Mouse (Mus musculus) erythroid progenitor cell, adult 5-6 weeks (primary cell): ENCODE data around the gene Nomo1. TPM values are rescaled to one million over a fixed set of nuclear protein-coding genes. Genes with fewer than 3 reads are reported as not detected.

Experiments
- ATAC-seq: replicated peaks from 2 replicates; pipeline ENCODE4 v1.8.0; 2016; ENCODE audit warnings: moderate number of reproducible peaks, mild to moderate bottlenecking, moderate TSS enrichment, inconsistent platforms; ENCODE audit not compliant: poor library complexity, low FRiP score, severe bottlenecking
- total RNA-seq, 2 experiments: library from RNA; stranded (forward) in 1 of 2; stranded (reverse) in 1 of 2; fragments of 150-400 nt in 1 of 2; fragments of 186-747, 209-891 nt in 1 of 2; gene quantifications; 2 replicates each; pipeline versions ENCODE4 v1.2.3 to v1.2.4; 2015 to 2017; ENCODE audit warnings: low replicate concordance in 2 of 2

Gene Nomo1
- total RNA-seq (2015; ENCODE audit: low replicate concordance), result 3.2 and 4.6 TPM in 2 replicates
- 5.3 and 7.5 TPM in 2 replicates for total RNA-seq (2017; ENCODE audit: low replicate concordance)

DNA sequence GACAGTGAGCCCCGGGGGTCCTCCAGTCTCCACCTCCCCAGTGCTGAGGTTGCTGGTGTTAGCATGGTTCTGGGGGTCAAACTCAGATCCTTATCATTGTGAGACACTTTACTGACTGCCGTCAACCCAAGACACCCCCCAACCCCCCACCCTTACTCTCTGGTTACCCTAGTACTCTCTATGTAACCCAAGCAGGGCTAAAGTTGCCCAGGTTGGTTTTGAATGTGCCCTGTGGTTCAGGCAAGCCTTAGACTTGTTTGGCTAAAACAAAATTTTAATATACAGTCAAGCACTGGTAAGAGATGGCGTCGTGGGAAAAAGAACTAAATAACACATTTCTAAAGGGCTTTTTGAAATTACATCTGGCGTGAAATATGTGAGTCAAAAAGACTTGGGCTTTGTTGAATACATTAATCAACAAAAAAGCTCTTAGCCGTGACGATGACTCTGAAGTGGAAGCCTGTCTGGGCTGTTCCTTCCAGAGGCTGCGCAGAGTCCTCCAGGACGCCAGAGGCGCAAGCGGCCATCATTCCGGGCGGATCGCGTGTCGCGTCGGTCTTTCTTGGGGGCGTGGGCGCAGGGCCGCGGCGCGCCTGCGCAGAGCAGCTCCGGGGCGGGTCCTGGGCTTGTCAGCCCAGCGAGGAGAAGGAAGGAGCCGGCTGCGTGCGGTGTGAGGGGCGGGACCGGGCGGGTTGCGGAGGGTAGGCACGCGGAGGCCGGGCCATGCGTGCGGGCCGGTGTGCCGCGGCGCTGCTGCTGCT, at the start of gene Nomo1:
Gene Nomo1, plus strand, starts transcription at position 590 of the 761 bp plus-strand sequence.
- peak; percentile 91 for ATAC-seq

DNA sequence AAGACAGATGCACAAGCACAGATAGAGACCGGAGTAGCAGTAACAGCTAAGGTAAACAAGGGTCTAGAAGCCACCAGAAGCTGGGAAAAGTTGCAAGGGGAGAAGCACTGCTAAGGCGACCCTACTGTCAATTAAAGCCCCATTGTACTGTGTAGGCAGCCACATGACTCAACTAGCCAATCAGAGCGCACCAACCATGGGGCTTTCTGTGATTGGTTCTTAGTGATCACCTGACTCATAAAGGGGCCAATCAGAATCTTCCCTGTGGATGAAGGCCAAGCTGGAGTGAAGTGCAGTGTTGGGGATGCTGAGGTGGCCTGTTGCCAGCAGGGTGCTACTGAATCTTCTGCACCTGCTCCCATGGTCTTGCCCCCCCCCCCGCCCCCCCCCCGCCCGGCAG, 46.6 kb upstream of the Nomo1 start:
- ATAC-seq, result no peak

DNA sequence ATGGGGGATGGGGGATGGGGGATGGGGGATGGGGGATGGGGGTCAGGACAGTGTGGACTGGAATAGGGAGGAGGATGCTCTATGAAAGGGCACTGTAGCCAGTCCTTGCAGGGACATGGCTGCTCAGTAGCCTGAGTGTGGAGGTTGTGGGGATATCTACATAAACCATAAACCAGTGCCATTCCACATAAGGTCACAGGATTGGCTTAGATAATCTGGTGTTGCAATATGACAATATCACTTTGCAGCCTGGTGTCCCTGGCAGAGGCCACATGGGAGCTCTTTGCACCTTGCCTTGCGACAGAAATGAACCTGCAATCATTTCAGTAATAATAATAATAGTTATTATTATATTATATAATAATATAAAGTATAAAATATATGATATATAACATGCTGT, 45.2 kb upstream of the Nomo1 start:
- ATAC-seq, result no peak

DNA sequence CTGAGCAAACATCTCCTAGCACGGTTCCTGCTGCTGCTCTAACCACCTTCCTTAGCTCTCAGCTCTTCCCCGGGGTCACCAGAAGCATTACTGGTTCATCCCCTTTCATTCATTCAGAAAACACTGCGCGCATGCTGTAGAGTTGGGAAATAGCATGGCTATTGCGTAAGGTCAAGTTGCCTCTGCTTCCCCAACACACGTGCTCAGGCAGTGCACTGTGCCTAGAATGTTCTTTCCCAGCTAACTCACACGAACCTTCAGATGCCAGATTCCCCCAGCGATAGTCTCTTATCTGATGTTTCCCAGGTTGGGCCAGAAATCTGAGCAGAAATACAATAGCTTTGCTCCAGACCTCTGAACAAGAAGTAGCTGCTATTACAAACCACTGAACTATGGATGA, 41.0 kb upstream of the Nomo1 start:
- no peak for ATAC-seq

DNA sequence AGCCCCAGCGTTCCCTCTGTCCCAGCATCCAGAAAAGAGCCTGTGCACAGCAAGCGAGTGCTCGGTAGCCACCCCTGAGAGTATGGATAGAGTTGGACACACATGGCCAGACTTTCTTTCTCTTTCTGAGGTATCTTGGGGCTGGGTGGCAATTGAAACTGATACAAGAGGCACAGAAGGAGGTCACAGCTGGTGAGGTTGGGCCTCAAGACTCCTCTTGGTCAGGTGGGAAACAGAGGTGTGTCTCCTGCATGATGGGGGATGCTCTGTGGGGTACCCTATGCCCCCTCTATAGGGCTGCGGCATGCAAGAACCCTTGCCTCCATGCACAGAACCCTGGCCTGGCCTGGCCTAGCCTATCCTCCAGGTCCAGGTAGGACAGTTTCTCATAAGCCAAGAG, 32.9 kb upstream of the Nomo1 start:
- no peak for ATAC-seq

DNA sequence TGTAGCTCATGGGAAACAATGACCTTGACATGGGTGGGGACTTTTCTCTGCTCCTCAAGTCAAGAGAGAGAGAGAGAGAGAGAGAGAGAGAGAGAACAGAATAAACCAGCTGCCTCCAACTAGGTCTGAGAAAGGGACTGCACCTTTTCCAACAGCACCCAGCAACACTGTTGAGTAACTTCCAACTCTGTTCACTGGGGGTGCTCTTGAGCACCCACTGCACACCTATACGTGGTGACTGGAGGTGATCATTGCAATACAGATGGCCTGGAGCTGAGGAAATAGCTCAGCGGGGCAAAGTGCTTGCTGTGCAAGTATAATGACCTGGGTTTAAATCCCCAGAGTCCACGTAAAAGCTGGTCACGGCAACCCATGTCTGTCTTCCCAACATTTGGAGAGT, 30.8 kb upstream of the Nomo1 start:
- no peak for ATAC-seq

DNA sequence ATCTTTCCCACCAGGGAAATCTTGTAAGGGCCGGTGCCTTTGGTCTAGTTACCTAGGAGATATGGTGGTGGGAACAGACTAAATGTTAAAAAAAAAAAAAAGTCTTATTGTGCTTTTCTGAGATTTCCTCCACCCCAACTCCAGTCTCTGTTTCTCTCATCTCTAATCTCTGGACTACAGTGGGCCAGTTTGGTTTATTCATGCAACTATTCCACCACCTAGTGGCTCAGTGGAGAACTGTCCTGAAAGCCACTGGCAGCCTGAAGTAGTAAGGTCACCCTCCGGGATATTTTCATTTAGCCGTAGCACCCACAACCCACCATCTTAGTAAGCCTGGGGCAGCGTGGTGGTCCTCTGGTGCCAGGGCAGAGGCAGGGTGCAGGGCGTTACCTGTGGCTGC, 23.9 kb upstream of the Nomo1 start:
- no peak for ATAC-seq

DNA sequence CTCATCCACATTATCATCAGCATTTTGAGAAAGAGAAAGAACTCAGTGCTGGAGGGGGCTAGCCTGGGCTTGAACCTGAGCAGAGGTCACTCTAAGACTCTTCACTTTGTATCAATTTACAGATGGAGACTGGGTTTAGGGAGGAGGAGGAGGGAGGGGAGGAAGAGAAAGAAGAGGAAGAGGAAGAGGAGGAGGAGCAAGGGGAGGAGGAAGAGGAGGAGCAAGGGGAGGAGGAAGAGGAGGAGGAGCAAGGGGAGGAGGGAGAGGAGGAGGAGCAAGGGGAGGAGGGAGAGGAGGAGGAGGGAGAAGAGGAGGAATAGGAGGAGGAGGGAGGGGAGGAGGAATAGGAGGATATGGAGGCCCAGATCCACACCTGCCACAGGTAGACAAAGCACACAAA, 21.4 kb upstream of the Nomo1 start:
- no peak for ATAC-seq

DNA sequence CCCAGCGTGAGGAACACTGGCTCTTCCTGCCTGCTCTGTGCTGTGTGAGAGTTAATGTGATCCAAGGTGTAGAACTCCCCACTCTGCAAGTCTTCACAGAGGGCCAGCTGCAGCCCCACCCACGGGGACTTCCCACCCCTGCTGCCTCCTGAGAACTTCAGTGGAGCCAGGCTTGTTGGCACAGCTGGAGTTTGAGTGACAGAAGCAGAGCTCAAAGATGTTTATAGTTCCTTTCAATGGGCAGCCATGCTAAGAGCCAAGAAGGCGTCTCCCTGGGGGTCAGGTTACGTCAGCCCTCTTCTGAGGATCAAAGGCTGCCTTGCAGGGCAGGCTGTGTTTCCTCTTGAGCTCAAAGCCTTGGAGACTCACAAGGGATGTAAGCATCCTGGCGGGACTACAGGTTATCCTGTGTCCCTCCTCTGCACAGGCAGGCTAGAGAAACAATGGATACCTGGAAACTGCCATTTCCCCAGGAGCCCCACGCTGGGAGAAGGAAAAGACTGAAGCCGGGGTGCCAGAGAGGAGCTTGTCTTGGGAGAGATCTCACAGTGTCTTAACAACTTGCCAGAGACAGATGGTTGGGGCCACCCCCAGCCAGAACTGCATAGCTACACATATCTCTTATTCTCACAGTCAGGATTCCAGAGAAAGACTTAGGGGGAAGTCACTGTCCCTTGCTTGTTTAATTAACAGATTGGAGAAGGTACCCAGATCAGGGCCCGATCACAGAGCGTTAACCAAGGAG, 20.1 kb upstream of the Nomo1 start:
- ATAC-seq, result no peak

DNA sequence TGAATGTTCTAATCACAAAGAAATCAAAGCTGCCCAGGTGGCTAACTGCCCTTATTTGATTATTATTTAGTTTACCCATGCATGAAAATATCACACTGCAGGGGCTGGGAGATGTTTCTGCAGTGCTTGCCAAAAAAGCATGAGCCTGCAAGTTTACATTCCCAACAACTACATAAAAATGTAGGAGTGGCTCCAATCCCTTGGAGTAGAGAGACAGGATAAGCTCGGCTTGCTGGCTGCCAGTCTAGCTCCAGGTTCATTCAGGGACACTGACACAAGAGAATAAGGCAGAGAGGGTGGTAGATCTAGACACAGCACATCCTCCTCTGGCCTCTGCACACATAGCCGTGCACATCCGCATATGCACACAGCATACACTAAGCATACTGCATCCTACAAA, 13.9 kb upstream of the Nomo1 start:
- ATAC-seq, result no peak

DNA sequence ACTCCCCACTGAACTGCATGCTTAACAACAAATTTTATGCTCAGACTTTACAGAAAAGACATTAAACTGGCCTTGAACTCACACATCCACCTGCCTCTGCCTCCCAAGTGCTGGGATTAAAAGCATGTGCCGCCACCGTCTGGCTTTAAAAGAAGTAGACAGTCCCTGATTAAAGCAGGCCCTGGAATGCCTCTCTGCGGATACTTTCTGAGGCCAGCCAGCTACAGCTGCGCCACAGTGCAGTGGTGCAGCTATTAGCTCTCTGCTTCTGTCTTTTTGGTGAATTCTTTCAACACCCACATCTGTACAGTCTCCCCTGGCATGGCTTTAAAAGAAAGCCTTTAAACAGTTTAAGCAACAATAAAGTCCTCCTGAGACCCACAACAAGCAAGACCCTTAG, 11.5 kb upstream of the Nomo1 start:
- ATAC-seq, result no peak

DNA sequence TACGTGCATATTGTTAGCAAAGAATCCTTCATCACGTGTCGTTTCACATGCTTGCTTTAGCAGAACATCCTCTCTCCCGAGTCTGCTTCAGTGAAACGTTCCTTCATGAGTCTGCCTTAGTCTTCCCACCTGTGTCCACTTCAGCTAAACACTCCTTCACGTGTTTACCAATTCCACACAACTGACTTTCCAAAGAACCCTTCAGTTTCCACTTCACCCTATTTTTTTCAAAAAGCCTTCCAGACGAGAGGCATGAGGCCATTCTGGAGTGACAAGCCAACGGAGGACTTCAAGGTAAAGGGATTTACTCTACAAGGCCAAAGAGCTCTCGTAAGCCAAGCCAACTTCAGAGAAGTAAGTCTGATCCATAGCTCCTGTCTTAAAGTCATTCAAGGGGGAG, 8.1 kb upstream of the Nomo1 start:
- ATAC-seq, result no peak

DNA sequence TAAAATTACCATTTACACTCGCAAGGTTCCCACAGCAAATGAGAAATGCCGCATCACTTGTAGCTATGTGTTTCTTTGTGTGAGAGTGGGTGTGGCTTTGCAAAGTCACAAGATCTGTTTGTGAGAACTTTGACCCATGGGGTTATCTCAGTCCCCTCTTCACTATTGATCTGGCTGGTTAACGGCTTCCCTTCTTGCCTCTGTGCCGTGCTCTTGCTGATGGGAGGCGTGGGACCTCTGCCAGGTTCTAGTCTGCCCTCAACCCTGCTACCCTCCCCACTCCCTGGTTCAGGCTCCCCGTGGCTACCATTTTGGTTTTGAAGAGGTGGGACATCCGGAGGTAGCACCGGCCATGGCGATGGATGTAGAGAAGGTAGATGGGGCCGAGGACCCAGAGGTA, 4.8 kb upstream of the Nomo1 start:
- ATAC-seq, result no peak

DNA sequence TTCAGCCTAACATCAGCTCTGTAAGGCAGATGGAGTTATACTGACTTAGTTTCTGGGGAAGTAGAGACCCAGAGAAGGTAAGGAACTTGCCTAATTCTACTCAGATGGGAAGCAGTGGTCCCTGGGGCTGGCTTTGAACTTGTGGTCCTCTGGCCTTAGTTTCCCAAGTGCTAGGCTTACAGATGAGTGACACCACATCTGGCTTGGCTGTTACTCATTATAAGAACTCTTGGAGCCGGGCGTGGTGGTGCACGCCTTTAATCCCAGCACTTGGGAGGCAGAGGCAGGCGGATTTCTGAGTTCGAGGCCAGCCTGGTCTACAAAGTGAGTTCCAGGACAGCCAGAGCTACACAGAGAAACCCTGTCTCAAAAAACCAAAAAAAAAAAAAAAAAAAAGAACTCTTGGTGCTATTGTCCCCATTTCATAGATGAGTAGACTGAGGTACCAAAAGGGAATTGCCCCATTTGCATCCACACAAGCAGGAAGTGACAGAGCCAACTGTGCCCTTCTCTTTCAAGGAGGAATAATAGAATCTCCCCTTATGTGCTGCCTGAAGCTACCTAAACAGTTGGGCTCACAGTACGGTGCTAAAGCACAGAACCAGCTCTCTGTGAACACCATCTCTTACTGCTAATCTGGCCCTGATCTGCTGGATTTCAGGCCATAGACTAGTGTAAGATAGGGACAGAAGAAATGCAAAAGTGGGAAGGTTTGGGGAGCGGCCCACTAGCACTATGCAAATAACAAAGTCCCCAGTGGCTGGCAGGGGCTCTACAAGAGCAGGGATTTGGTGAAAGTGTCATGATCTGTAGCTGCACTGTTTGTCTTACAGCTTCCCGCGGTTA, 4.0 kb upstream of the Nomo1 start:
- ATAC-seq, result no peak

DNA sequence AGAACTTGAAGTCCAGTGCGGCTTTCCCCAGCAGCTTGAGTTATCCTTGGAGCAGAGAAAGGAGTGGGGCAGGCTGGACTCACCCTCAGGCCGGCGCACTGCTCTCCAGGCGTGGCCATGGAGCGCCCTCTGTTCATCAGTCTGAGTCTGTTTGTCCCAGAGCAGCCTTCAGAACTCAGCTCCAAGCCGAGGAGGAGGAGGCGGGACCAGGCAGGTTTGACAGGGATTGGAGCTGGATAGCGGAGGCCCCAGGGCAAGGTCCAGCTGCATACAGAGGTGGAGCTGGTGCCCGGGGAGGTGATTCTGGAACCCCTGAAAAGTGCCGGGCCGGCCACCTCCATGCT, 3.4 kb upstream of the Nomo1 start, which contains the start of gene Abcc6:
Gene Abcc6, minus strand, starts transcription at position 158 of the 344 bp plus-strand sequence.
- no peak for ATAC-seq

DNA sequence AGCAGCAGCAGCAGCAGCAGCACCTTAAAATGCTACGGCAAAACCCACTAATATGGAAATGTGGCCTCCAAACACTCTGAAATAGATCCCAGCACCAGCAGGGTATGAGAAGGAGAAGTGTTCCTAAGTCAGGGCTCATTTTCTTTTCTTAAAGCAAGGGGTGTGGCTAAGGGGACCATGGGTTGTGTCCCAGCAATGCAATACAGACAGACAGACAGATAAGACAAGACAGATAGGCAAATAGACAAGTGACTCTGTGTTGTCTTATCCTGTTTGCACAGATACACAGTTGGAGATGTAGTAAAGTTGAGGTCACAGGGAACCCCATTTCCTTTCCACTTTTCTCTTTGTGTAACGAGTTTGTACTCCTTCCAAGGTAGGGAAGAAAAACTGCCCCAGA, 2.4 kb upstream of the Nomo1 start:
- ATAC-seq, result no peak

DNA sequence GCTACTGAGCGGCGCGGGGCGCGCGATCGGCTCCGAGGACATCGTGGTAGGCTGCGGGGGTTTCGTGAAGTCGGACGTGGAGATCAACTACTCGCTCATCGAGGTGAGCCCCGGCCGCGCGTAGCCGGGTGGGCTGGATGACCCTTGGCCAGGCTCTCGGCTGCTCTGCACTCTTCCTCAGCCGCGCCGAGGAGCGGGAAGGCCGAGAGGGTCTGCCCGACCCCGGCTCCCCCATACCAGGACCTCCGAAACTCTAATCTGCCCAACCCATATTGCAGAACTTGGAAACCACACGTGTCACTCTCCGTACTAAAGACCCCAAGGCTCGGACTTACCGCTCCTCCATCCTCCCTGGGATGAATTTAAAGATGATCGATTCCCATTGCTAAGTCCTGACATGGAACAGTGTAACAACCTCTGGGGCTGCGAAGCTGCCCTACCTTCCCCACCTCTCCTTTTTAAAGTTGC, 406 bp downstream of the Nomo1 start:
- ATAC-seq, result 0 out of 2 replicates have a peak, but pooled peaks have one; percentile 7

DNA sequence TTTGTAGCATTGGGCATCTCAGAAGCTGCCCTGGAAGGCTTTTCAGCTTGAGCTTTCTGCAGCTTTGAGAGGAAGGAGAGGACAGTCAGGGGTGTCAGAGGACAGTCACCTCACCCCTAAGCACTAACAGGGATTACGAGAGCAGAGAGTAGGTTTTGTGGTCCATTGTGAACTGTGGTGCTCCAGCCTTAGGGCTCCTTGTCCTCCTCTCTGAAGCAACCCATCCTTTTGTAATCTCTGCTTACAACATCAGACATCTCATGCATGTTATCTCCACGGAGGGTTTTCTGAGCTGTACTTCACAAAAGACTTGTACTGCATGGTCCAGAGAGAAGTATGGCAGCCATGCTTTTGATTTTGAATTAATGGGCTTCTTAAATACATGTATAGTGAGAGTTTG, 1.5 kb downstream of the Nomo1 start:
- ATAC-seq, result no peak

DNA sequence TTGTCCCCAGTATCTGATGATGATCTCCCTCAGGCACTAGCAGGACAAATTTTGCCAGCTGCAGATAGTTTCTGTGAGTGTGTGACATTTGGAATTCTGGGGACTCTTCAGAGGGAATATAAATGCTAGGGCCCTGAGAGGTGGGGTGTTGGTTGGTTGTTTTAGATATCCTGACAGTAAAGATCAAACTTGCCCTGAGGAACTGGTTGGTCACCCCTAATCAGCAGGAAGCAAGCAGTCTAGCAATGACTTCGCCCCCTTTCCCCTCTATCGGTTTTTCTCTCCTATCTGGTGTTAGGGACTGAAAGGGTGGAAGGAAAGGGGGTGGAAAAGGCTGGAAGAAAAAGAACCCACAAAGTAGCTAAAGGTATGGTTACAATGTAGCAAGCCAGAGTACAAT, 2.0 kb downstream of the Nomo1 start:
- no peak for ATAC-seq

DNA sequence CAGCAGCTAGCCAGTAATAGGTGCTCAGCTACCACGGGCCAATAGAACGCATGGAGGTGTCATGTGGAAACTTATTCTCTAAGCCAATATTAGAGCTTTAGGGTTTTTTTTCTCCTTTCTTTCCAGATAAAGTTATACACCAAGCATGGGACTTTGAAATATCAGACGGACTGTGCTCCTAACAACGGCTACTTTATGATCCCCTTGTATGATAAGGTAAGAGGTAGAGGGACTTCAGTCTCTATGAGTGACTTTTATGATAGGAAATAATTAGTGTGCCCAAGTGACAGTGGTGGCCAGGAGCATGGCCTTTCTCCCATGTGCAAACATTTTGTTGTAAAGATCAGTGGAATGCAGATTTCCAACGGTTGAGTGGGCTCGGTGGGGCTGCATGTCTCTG, 3.9 kb downstream of the Nomo1 start:
- ATAC-seq, result no peak
